Mouse (Mus musculus) liver, embryonic 16.5 days (tissue): Measurements from ENCODE around the gene Lamc1. TPM values are rescaled to one million over a fixed set of nuclear protein-coding genes. Genes with fewer than 3 reads are reported as not detected.

Experiments used
- ATAC-seq: fragments of 200-750 bp; cut with Nextera tagmentation; 2 replicates; pipeline ENCODE4 v1.8.0; 2017; ENCODE audit warnings: low read depth, mild to moderate bottlenecking, moderate number of reproducible peaks, moderate library complexity
- H3K27ac ChIP-seq: fragments of 300-500 bp; sonication (generic); 2 replicates; pipeline ENCODE4 v1.5.1; 2014; ENCODE audit warnings: mild to moderate bottlenecking, low read length
- H3K27me3 ChIP-seq: fragments of 300-500 bp; sonication (generic); 2 replicates; pipeline ENCODE4 v1.6.1; 2014; ENCODE audit warnings: low read depth, low read length, mixed read lengths; ENCODE audit not compliant: control insufficient read depth, insufficient read depth
- H3K36me3 ChIP-seq: fragments of 300-500 bp; sonication (generic); 2 replicates; pipeline ENCODE4 v1.6.1; 2014; ENCODE audit warnings: mild to moderate bottlenecking; ENCODE audit not compliant: control insufficient read depth, insufficient read depth
- H3K4me1 ChIP-seq: fragments of 300-500 bp; sonication (generic); 2 replicates; pipeline ENCODE4 v1.6.1; 2014; ENCODE audit warnings: low read depth, low read length, mixed read lengths; ENCODE audit not compliant: control insufficient read depth
- H3K4me2 ChIP-seq: fragments of 300-500 bp; sonication (generic); 2 replicates; pipeline ENCODE4 v1.6.1; 2014; ENCODE audit warnings: low read depth, low read length, mixed read lengths
- H3K4me3 ChIP-seq: fragments of 300-500 bp; sonication (generic); 2 replicates; pipeline ENCODE4 v1.5.1; 2014; ENCODE audit warnings: low read depth, mild to moderate bottlenecking, low read length
- H3K9ac ChIP-seq: fragments of 300-500 bp; sonication (generic); 2 replicates; pipeline ENCODE4 v1.6.1; 2014; ENCODE audit warnings: low read depth, low read length
- H3K9me3 ChIP-seq: fragments of 300-500 bp; sonication (generic); replicated peaks from 2 replicates; pipeline ENCODE4 v1.6.1; 2016; ENCODE audit warnings: low read length; ENCODE audit not compliant: control insufficient read depth
- WGBS: fragments of 180-500 bp; shearing (Covaris S2); extraction: QIAGEN DNeasy Blood & Tissue Kit; methylation state at CpG from one replicate; pipeline ENCODE4 v1.1.7; 2014; ENCODE audit not compliant: insufficient replicate concordance; 5-methylcytosine and 5-hydroxymethylcytosine counted together
- polyA plus RNA-seq: library from polyadenylated mRNA; unstranded; fragments of >200 nt; fragmentation: Nextera tagmentation; extraction: Ambion mirVana; gene quantifications from 2 replicates; pipeline ENCODE4 v1.2.1, GENCODE M21; 2015

Lamc1 gene
- polyA plus RNA-seq, 1 experiment from 2014 or later, result 8.9 TPM

- no peaks in the 10 kb centered on the region for H3K27me3 ChIP-seq
- H3K9ac ChIP-seq, result no peak overlapping the region
- WGBS, result 77% methylated on average over 4 of the region's 4 CpGs
- no peak for ATAC-seq
- no peak overlapping the region for H3K27ac ChIP-seq
- H3K4me3 ChIP-seq, result no peak overlapping the region
- no peaks in the 10 kb centered on the region for H3K36me3 ChIP-seq
- H3K9me3 ChIP-seq, result no peaks in the 10 kb centered on the region
- no peaks in the 10 kb centered on the region for H3K4me1 ChIP-seq
- H3K4me2 ChIP-seq, result no peak overlapping the region
Measured at GRCm38 (mm10) chr1:153361926-153362325, 29.3 kb upstream of the Lamc1 start.

GRCm38 (mm10) chr1:153360556-153360955 lies 28.0 kb upstream of the Lamc1 start:
- Histone ChIP-seq H3K27ac (no peak overlapping the region), H3K4me2 (no peak overlapping the region), H3K9me3 (no peaks in the 10 kb centered on the region), H3K4me3 (no peak overlapping the region), H3K9ac (no peak overlapping the region), H3K4me1 (no peaks in the 10 kb centered on the region), H3K27me3 (no peaks in the 10 kb centered on the region), H3K36me3 (no peaks in the 10 kb centered on the region)
- 46% methylated on average over 3 of the region's 3 CpGs for WGBS
- ATAC-seq, result no peak

- Histone ChIP-seq H3K4me2 (no peak overlapping the region), H3K4me1 (no peaks in the 10 kb centered on the region), H3K4me3 (no peak overlapping the region), H3K27ac (no peak overlapping the region), H3K9ac (no peak overlapping the region), H3K9me3 (no peaks in the 10 kb centered on the region), H3K27me3 (no peaks in the 10 kb centered on the region), H3K36me3 (no peaks in the 10 kb centered on the region)
- 73% methylated on average over 1 of the region's 1 CpGs for WGBS
- ATAC-seq, result no peak
Measured at GRCm38 (mm10) chr1:153357218-153357617, 24.6 kb upstream of the Lamc1 start.

- Histone ChIP-seq H3K27ac (no peak overlapping the region), H3K9me3 (no peaks in the 10 kb centered on the region), H3K4me1 (no peaks in the 10 kb centered on the region), H3K36me3 (no peaks in the 10 kb centered on the region), H3K4me2 (no peak overlapping the region), H3K27me3 (no peaks in the 10 kb centered on the region), H3K4me3 (no peak overlapping the region), H3K9ac (no peak overlapping the region)
- ATAC-seq, result no peak
- 35% methylated on average over 2 of the region's 2 CpGs for WGBS
Measured at GRCm38 (mm10) chr1:153354466-153354865, 21.9 kb upstream of the Lamc1 start.

- no peak overlapping the region for H3K27ac ChIP-seq
- no peak overlapping the region for H3K9ac ChIP-seq
- WGBS, result 42% methylated on average over 18 of the region's 18 CpGs
- no peaks in the 10 kb centered on the region for H3K9me3 ChIP-seq
- no peaks in the 10 kb centered on the region for H3K36me3 ChIP-seq
- H3K4me2 ChIP-seq, result no peak overlapping the region
- no peaks in the 10 kb centered on the region for H3K4me1 ChIP-seq
- H3K27me3 ChIP-seq, result no peaks in the 10 kb centered on the region
- ATAC-seq, result no peak
- no peak overlapping the region for H3K4me3 ChIP-seq
Measured at GRCm38 (mm10) chr1:153353736-153354430, 21.3 kb upstream of the Lamc1 start.

- no peak overlapping the region for H3K4me3 ChIP-seq
- WGBS, result 33% methylated on average over 4 of the region's 4 CpGs
- no peak for ATAC-seq
Measured at GRCm38 (mm10) chr1:153351034-153351433, 18.4 kb upstream of the Lamc1 start.

GRCm38 (mm10) chr1:153347726-153348125 lies 15.1 kb upstream of the Lamc1 start:
- H3K9me3 ChIP-seq, result no peaks in the 10 kb centered on the region
- WGBS, result 47% methylated on average over 3 of the region's 3 CpGs
- H3K4me1 ChIP-seq, result no peaks in the 10 kb centered on the region
- H3K4me3 ChIP-seq, result no peak overlapping the region
- no peak overlapping the region for H3K27ac ChIP-seq
- H3K9ac ChIP-seq, result no peak overlapping the region
- no peaks in the 10 kb centered on the region for H3K36me3 ChIP-seq
- ATAC-seq, result no peak
- H3K27me3 ChIP-seq, result no peaks in the 10 kb centered on the region
- no peak overlapping the region for H3K4me2 ChIP-seq

More at GRCm38 (mm10) chr1:153351034-153351433, 18.4 kb upstream of the Lamc1 start:
- no peak overlapping the region for H3K9ac ChIP-seq
- no peak overlapping the region for H3K4me2 ChIP-seq
- no peaks in the 10 kb centered on the region for H3K4me1 ChIP-seq
- no peaks in the 10 kb centered on the region for H3K27me3 ChIP-seq
- H3K9me3 ChIP-seq, result no peaks in the 10 kb centered on the region
- no peaks in the 10 kb centered on the region for H3K36me3 ChIP-seq
- no peak overlapping the region for H3K27ac ChIP-seq

- 67% methylated on average over 2 of the region's 2 CpGs for WGBS
- no peaks in the 10 kb centered on the region for H3K4me1 ChIP-seq
Measured at GRCm38 (mm10) chr1:153347040-153347439, 14.5 kb upstream of the Lamc1 start.

GRCm38 (mm10) chr1:153345699-153346291 lies 13.2 kb upstream of the Lamc1 start:
- H3K27ac ChIP-seq, result no peak overlapping the region
- no peak overlapping the region for H3K4me3 ChIP-seq
- H3K4me2 ChIP-seq, result no peak overlapping the region
- H3K36me3 ChIP-seq, result no peaks in the 10 kb centered on the region
- H3K27me3 ChIP-seq, result no peaks in the 10 kb centered on the region
- H3K4me1 ChIP-seq, result no peaks in the 10 kb centered on the region
- no peak overlapping the region for H3K9ac ChIP-seq
- H3K9me3 ChIP-seq, result no peaks in the 10 kb centered on the region
- ATAC-seq, result no peak
- 66% methylated on average over 16 of the region's 16 CpGs for WGBS

More at GRCm38 (mm10) chr1:153347040-153347439, 14.5 kb upstream of the Lamc1 start:
- no peaks in the 10 kb centered on the region for H3K9me3 ChIP-seq
- H3K4me3 ChIP-seq, result no peak overlapping the region
- ATAC-seq, result no peak
- no peak overlapping the region for H3K4me2 ChIP-seq
- H3K36me3 ChIP-seq, result no peaks in the 10 kb centered on the region
- no peaks in the 10 kb centered on the region for H3K27me3 ChIP-seq
- H3K9ac ChIP-seq, result no peak overlapping the region
- no peak overlapping the region for H3K27ac ChIP-seq
